8 mouse cellular contexts compared by ENCODE assay signal in genomic region chr8:72220758-72221157, GRCm38 (mm10). TPM values are rescaled to one million over a fixed set of nuclear protein-coding genes. Genes with fewer than 3 reads are reported as not detected.
DNase-seq lines count a peak whose midpoint lies in the region; ATAC-seq lines count a peak whose summit lies in the region.

No protein-coding gene starts in this region.

- H3K27me3 ChIP-seq in heart, embryonic 14.5 days (ENCODE audit: control insufficient read depth, insufficient read depth, low read length), result peaks cover 4% of the 10 kb centered on the region; the same call in 1 of the 2 replicates
- H3K27me3 ChIP-seq in hindbrain, embryonic 13.5 days, result peaks cover 20% of the 10 kb centered on the region
- no peaks in the 10 kb centered on the region for H3K27me3 ChIP-seq in midbrain, embryonic 11.5 days (ENCODE audit: control insufficient read depth, insufficient read depth, low read length)

- H3K4me2 ChIP-seq in heart, embryonic 14.5 days (ENCODE audit: low read length), result peak overlapping the region; percentile 78
- H3K4me2 ChIP-seq in hindbrain, embryonic 13.5 days, result peak overlapping the region; percentile 97
- peak overlapping the region; percentile 89 for H3K4me2 ChIP-seq in midbrain, embryonic 11.5 days

- H3K4me1 ChIP-seq in heart, embryonic 14.5 days (ENCODE audit: control insufficient read depth in 2 of 2, insufficient read depth in 2 of 2, low read length in 2 of 2), result peaks cover 0 to 11% of the 10 kb centered on the region in 2 experiments; a peak in 1 of 4 replicates
- H3K4me1 ChIP-seq in hindbrain, embryonic 13.5 days (replicated peaks), result peaks cover 18% of the 10 kb centered on the region
- H3K4me1 ChIP-seq in midbrain, embryonic 11.5 days (ENCODE audit: control insufficient read depth, insufficient read depth, low read length), result peaks cover 5% of the 10 kb centered on the region

- no peak for DNase-seq in heart, adult 11 months
- DNase-seq in NIH3T3 (ENCODE audit: low read depth), result peak; percentile 47
- DNase-seq in midbrain, embryonic 11.5 days (ENCODE audit: low spot score, missing footprints), result no peak
- DNase-seq in layer of hippocampus, adult 18-20 months (ENCODE audit: low spot score in 2 of 2), result no peak
- DNase-seq in layer of hippocampus, postnatal 10 days (ENCODE audit: low spot score in 2 of 2), result no peak

- peak overlapping the region; percentile 85; the same call in 1 of the 2 replicates for H3K9ac ChIP-seq in heart, embryonic 14.5 days (ENCODE audit: low read length)
- H3K9ac ChIP-seq in hindbrain, embryonic 13.5 days, result no peak overlapping the region
- H3K9ac ChIP-seq in midbrain, embryonic 11.5 days (ENCODE audit: low read length), result no peak overlapping the region

- H3K9me3 ChIP-seq in heart, embryonic 14.5 days (ENCODE audit: control insufficient read depth, low read length), result no peaks in the 10 kb centered on the region
- no peaks in the 10 kb centered on the region for H3K9me3 ChIP-seq in hindbrain, embryonic 13.5 days
- H3K9me3 ChIP-seq in midbrain, embryonic 11.5 days (ENCODE audit: control insufficient read depth, low read length), result no peaks in the 10 kb centered on the region

- H3K36me3 ChIP-seq in heart, embryonic 14.5 days (ENCODE audit: control insufficient read depth, insufficient read depth, low read length), result peaks cover 33% of the 10 kb centered on the region
- H3K36me3 ChIP-seq in hindbrain, embryonic 13.5 days, result peaks cover 32% of the 10 kb centered on the region
- peaks cover 12% of the 10 kb centered on the region; the same call in 1 of the 2 replicates for H3K36me3 ChIP-seq in midbrain, embryonic 11.5 days (ENCODE audit: control insufficient read depth, insufficient read depth, low read length)

- H3K27ac ChIP-seq in heart, embryonic 14.5 days (replicated peaks in 1 of 2; ENCODE audit: control insufficient read depth in 1 of 2, insufficient read depth in 1 of 2, low read depth in 2 of 2, low read length in 2 of 2), result no peak overlapping the region
- no peak overlapping the region for H3K27ac ChIP-seq in hindbrain, embryonic 13.5 days
- H3K27ac ChIP-seq in midbrain, embryonic 11.5 days (ENCODE audit: low read depth, low read length), result no peak overlapping the region

- WGBS in heart, embryonic 14.5 days, result 86% methylated on average over 4 of the region's 4 CpGs
- WGBS in hindbrain, embryonic 13.5 days, result 82% methylated on average over 4 of the region's 4 CpGs
- WGBS in midbrain, embryonic 11.5 days, result 88% methylated on average over 4 of the region's 4 CpGs

- ATAC-seq in heart, embryonic 14.5 days (ENCODE audit: insufficient number of reproducible peaks, insufficient read depth, low FRiP score, low read depth), result no peak
- ATAC-seq in hindbrain, embryonic 13.5 days (ENCODE audit: low FRiP score), result no peak
- no peak for ATAC-seq in midbrain, embryonic 11.5 days (ENCODE audit: low FRiP score)
- ATAC-seq in inflammation-experienced regulatory T-cells, adult 6 months, result no peak

- peak overlapping the region in 1 of 2 experiments; percentile 90; a peak in 2 of 4 replicates for H3K4me3 ChIP-seq in heart, embryonic 14.5 days (ENCODE audit: control insufficient read depth in 1 of 2, insufficient read depth in 1 of 2, low read depth in 1 of 2, low read length in 2 of 2)
- H3K4me3 ChIP-seq in hindbrain, embryonic 13.5 days, result peak overlapping the region; percentile 90
- H3K4me3 ChIP-seq in midbrain, embryonic 11.5 days (ENCODE audit: low read depth, low read length), result peak overlapping the region; percentile 87

RNA-seq across cellular contexts. Expression of gene Fam32a, which starts 1.2 kb away (rescaled TPM):
- 39.6 and 42.3 TPM in 2 replicates for polyA plus RNA-seq in heart, embryonic 14.5 days (2014; fragmentation: Nextera tagmentation; extraction: Ambion mirVana)
- polyA plus RNA-seq in hindbrain, embryonic 13.5 days (2015; fragmentation: Nextera tagmentation; extraction: Ambion mirVana), result 108 and 109 TPM in 2 replicates
- polyA plus RNA-seq in midbrain, embryonic 11.5 days (2014; fragmentation: Nextera tagmentation; extraction: Ambion mirVana), result 73.1 and 77.8 TPM in 2 replicates
- 10 to 100 TPM; 64.2 to 70.1 TPM for total RNA-seq in layer of hippocampus, adult 18-20 months (2021)
- total RNA-seq in layer of hippocampus, postnatal 10 days (2021), result 10 to 100 TPM; 62.5 to 65.8 TPM
- polyA plus RNA-seq in inflammation-experienced regulatory T-cells, adult 6 months (2017; shearing (Covaris generic)), result 100 to 1,000 TPM in 2 of 3 experiments, 10 to 100 TPM in 1; 94.4 to 119 (median 103) TPM

RNA-seq across cellular contexts. Expression of gene Gm11034, which starts 7.3 kb away (rescaled TPM):
- polyA plus RNA-seq in heart, embryonic 14.5 days (2014; fragmentation: Nextera tagmentation; extraction: Ambion mirVana), result not detected in 2 replicates
- not detected in 2 replicates for polyA plus RNA-seq in hindbrain, embryonic 13.5 days (2015; fragmentation: Nextera tagmentation; extraction: Ambion mirVana)
- polyA plus RNA-seq in midbrain, embryonic 11.5 days (2014; fragmentation: Nextera tagmentation; extraction: Ambion mirVana), result not detected in 2 replicates
- total RNA-seq in layer of hippocampus, adult 18-20 months (2021), result not detected
- not detected for total RNA-seq in layer of hippocampus, postnatal 10 days (2021)
- not detected for polyA plus RNA-seq in inflammation-experienced regulatory T-cells, adult 6 months (2017; shearing (Covaris generic))

RNA-seq across cellular contexts. Expression of gene Cib3, which starts 8.1 kb away (rescaled TPM):
- not detected in 2 replicates for polyA plus RNA-seq in heart, embryonic 14.5 days (2014; fragmentation: Nextera tagmentation; extraction: Ambion mirVana)
- polyA plus RNA-seq in hindbrain, embryonic 13.5 days (2015; fragmentation: Nextera tagmentation; extraction: Ambion mirVana), result not detected in 2 replicates
- polyA plus RNA-seq in midbrain, embryonic 11.5 days (2014; fragmentation: Nextera tagmentation; extraction: Ambion mirVana), result not detected in 2 replicates
- total RNA-seq in layer of hippocampus, adult 18-20 months (2021), result under 1 TPM in 1 of 2 experiments, not detected in 1; 0.47 TPM
- not detected for total RNA-seq in layer of hippocampus, postnatal 10 days (2021)
- polyA plus RNA-seq in inflammation-experienced regulatory T-cells, adult 6 months (2017; shearing (Covaris generic)), result 1 to 10 TPM in 1 of 3 experiments, not detected in 2; 2.8 TPM

RNA-seq across cellular contexts. Expression of gene Ap1m1, which starts 19.1 kb away (rescaled TPM):
- 108 TPM in 2 replicates for polyA plus RNA-seq in heart, embryonic 14.5 days (2014; fragmentation: Nextera tagmentation; extraction: Ambion mirVana)
- 247 and 261 TPM in 2 replicates for polyA plus RNA-seq in hindbrain, embryonic 13.5 days (2015; fragmentation: Nextera tagmentation; extraction: Ambion mirVana)
- polyA plus RNA-seq in midbrain, embryonic 11.5 days (2014; fragmentation: Nextera tagmentation; extraction: Ambion mirVana), result 170 and 173 TPM in 2 replicates
- total RNA-seq in layer of hippocampus, adult 18-20 months (2021), result 10 to 100 TPM; 84.2 to 87.4 TPM
- total RNA-seq in layer of hippocampus, postnatal 10 days (2021), result 100 to 1,000 TPM; 108 to 109 TPM
- polyA plus RNA-seq in inflammation-experienced regulatory T-cells, adult 6 months (2017; shearing (Covaris generic)), result 100 to 1,000 TPM; 113 to 130 (median 120) TPM

RNA-seq across cellular contexts. Expression of gene Hsh2d, which starts 31.3 kb away (rescaled TPM):
- not detected in 2 replicates for polyA plus RNA-seq in heart, embryonic 14.5 days (2014; fragmentation: Nextera tagmentation; extraction: Ambion mirVana)
- not detected in 2 replicates for polyA plus RNA-seq in hindbrain, embryonic 13.5 days (2015; fragmentation: Nextera tagmentation; extraction: Ambion mirVana)
- not detected in 2 replicates for polyA plus RNA-seq in midbrain, embryonic 11.5 days (2014; fragmentation: Nextera tagmentation; extraction: Ambion mirVana)
- total RNA-seq in layer of hippocampus, adult 18-20 months (2021), result under 1 TPM in 1 of 2 experiments, not detected in 1; 0.25 TPM
- under 1 TPM in 1 of 2 experiments, not detected in 1; 0.27 TPM for total RNA-seq in layer of hippocampus, postnatal 10 days (2021)
- polyA plus RNA-seq in inflammation-experienced regulatory T-cells, adult 6 months (2017; shearing (Covaris generic)), result 10 to 100 TPM; 23.8 to 30.8 (median 24.6) TPM
